Mouse (Mus musculus) embryonic facial prominence, embryonic 14.5 days (tissue): Measurements from ENCODE around the gene Llcfc1. TPM values are rescaled to one million over a fixed set of nuclear protein-coding genes. Genes with fewer than 3 reads are reported as not detected.

Experiments
- ATAC-seq: fragments of 200-750 bp; cut with Nextera tagmentation; 2 replicates; pipeline ENCODE4 v1.8.0; 2017; ENCODE audit warnings: low read depth, moderate number of reproducible peaks, moderate TSS enrichment
- DNase-seq: peaks from one replicate; pipeline ENCODE4 v3.0.0-alpha.2; 2015; ENCODE audit warnings: low spot score
- H3K27ac ChIP-seq: fragments of 300-500 bp; sonication (generic); replicated peaks from 2 replicates; pipeline ENCODE4 v1.5.1; 2014; ENCODE audit warnings: low read depth, mild to moderate bottlenecking, low read length, moderate library complexity
- H3K27me3 ChIP-seq: fragments of 300-500 bp; sonication (generic); replicated peaks from 2 replicates; pipeline ENCODE4 v1.6.1; 2014; ENCODE audit warnings: low read length; ENCODE audit not compliant: control insufficient read depth, insufficient read depth
- H3K36me3 ChIP-seq: fragments of 300-500 bp; sonication (generic); 2 replicates; pipeline ENCODE4 v1.6.1; 2014; ENCODE audit warnings: low read length, mixed read lengths; ENCODE audit not compliant: control insufficient read depth, insufficient read depth
- H3K4me1 ChIP-seq: fragments of 300-500 bp; sonication (generic); 2 replicates; pipeline ENCODE4 v1.6.1; 2014; ENCODE audit warnings: antibody characterized with exemption, low read length; ENCODE audit not compliant: control insufficient read depth, insufficient read depth
- H3K4me2 ChIP-seq: fragments of 300-500 bp; sonication (generic); 2 replicates; pipeline ENCODE4 v1.6.1; 2014; ENCODE audit warnings: low read depth, mild to moderate bottlenecking, low read length, moderate library complexity, mixed read lengths
- H3K4me3 ChIP-seq: fragments of 300-500 bp; sonication (generic); 2 replicates; pipeline ENCODE4 v1.5.1; 2014; ENCODE audit warnings: low read depth, mild to moderate bottlenecking, low read length
- H3K9ac ChIP-seq: fragments of 300-500 bp; sonication (generic); 2 replicates; pipeline ENCODE4 v1.6.1; 2014; ENCODE audit warnings: low read depth, mild to moderate bottlenecking, low read length, moderate library complexity, mixed read lengths
- H3K9me3 ChIP-seq: fragments of 300-500 bp; sonication (generic); 2 replicates; pipeline ENCODE4 v1.6.1; 2016; ENCODE audit warnings: low read length; ENCODE audit not compliant: control insufficient read depth
- WGBS: fragments of 180-500 bp; shearing (Covaris S2); extraction: QIAGEN DNeasy Blood & Tissue Kit; methylation state at CpG from one replicate; pipeline ENCODE4 v1.1.7; 2014; 5-methylcytosine and 5-hydroxymethylcytosine counted together
- polyA plus RNA-seq: library from polyadenylated mRNA; unstranded; fragments of >200 nt; fragmentation: Nextera tagmentation; extraction: Ambion mirVana; gene quantifications from 2 replicates; pipeline ENCODE4 v1.2.1, GENCODE M21; 2014

The Llcfc1 gene
- polyA plus RNA-seq, 1 experiment from 2014 or later = not detected

- 85% methylated on average over 2 of the region's 2 CpGs for WGBS
- Histone ChIP-seq H3K4me3 (no peak overlapping the region), H3K4me1 (no peaks in the 10 kb centered on the region), H3K36me3 (no peaks in the 10 kb centered on the region), H3K9ac (no peak overlapping the region), H3K9me3 (no peaks in the 10 kb centered on the region), H3K27me3 (no peaks in the 10 kb centered on the region), H3K4me2 (no peak overlapping the region), H3K27ac (no peak overlapping the region)
- ATAC-seq (no peak), DNase-seq (no peak)
Measured at GRCm38 (mm10) chr6:41721430-41721829, 37.2 kb downstream of the Llcfc1 start.

- H3K9ac ChIP-seq = no peak overlapping the region
- H3K4me1 ChIP-seq = no peaks in the 10 kb centered on the region
- no peaks in the 10 kb centered on the region for H3K9me3 ChIP-seq
- no peak overlapping the region for H3K4me2 ChIP-seq
- 84% methylated on average over 1 of the region's 1 CpGs for WGBS
- DNase-seq = no peak
- ATAC-seq = no peak
- no peaks in the 10 kb centered on the region for H3K36me3 ChIP-seq
- no peaks in the 10 kb centered on the region for H3K27me3 ChIP-seq
- no peak overlapping the region for H3K27ac ChIP-seq
- H3K4me3 ChIP-seq = no peak overlapping the region
Measured at GRCm38 (mm10) chr6:41727989-41728609, 43.9 kb downstream of the Llcfc1 start.

GRCm38 (mm10) chr6:41734719-41735470 is 50.7 kb downstream of the Llcfc1 start:
- Histone ChIP-seq H3K9me3 (no peaks in the 10 kb centered on the region), H3K36me3 (no peaks in the 10 kb centered on the region), H3K27me3 (no peaks in the 10 kb centered on the region), H3K4me2 (no peak overlapping the region), H3K4me3 (no peak overlapping the region), H3K27ac (no peak overlapping the region), H3K4me1 (no peaks in the 10 kb centered on the region), H3K9ac (no peak overlapping the region)
- ATAC-seq (no peak), DNase-seq (no peak)
- WGBS = 91% methylated on average over 5 of the region's 5 CpGs

Other genes starting within 250 kb of the Llcfc1 start
- gene Gm10334, start 238.3 kb upstream of the Llcfc1 start, polyA plus RNA-seq = not detected in 2 replicates
- not detected in 2 replicates for gene Prss1, start 225.5 kb upstream of the Llcfc1 start, polyA plus RNA-seq
- gene Prss2, start 162.6 kb upstream of the Llcfc1 start, polyA plus RNA-seq = not detected in 2 replicates
- 13.8 and 15.4 TPM in 2 replicates for gene Ephb6, start 78.9 kb upstream of the Llcfc1 start, polyA plus RNA-seq
- gene Trpv6, start 48.0 kb upstream of the Llcfc1 start, polyA plus RNA-seq = 0.67 and 0.69 TPM in 2 replicates
- not detected in 2 replicates for gene Trpv5, start 3.7 kb upstream of the Llcfc1 start, polyA plus RNA-seq
- 0.85 and 2.5 TPM in 2 replicates for gene Kel, start 19.9 kb downstream of the Llcfc1 start, polyA plus RNA-seq
- 0.06 TPM in 1 of 2 replicates, not detected in the other for gene Olfr459, start 90.7 kb downstream of the Llcfc1 start, polyA plus RNA-seq
- gene Pip, start 163.1 kb downstream of the Llcfc1 start, polyA plus RNA-seq = not detected in 2 replicates
- not detected in 2 replicates for gene Sval2, start 168.6 kb downstream of the Llcfc1 start, polyA plus RNA-seq